Mouse (Mus musculus) forebrain, embryonic 11.5 days (tissue): Measurements from ENCODE around the gene Cst7. TPM values are rescaled to one million over a fixed set of nuclear protein-coding genes. Genes with fewer than 3 reads are reported as not detected.
A peak's percentile ranks its signal among the peaks of the same experiment; 100 is the strongest.
"Not testable (repeated sequence)": the region's sequence is repeated elsewhere in the genome, so short reads cannot be mapped to it uniquely, and the experiment has no call there.

Source experiments
- ATAC-seq: fragments of 200-750 bp; cut with Nextera tagmentation; replicated peaks from 2 replicates; pipeline ENCODE4 v1.8.0; 2017; ENCODE audit warnings: moderate TSS enrichment; ENCODE audit not compliant: low FRiP score
- DNase-seq: peaks from one replicate; pipeline ENCODE4 v3.0.0-alpha.2; 2017; ENCODE audit warnings: low spot score
- H3K27ac ChIP-seq: fragments of 300-500 bp; sonication (generic); 2 replicates; pipeline ENCODE4 v1.5.1; 2014; ENCODE audit warnings: low read depth, low read length
- H3K27me3 ChIP-seq: fragments of 300-500 bp; sonication (generic); 2 replicates; pipeline ENCODE4 v1.6.1; 2014; ENCODE audit warnings: mild to moderate bottlenecking, low read length, mixed read lengths; ENCODE audit not compliant: control insufficient read depth, insufficient read depth
- H3K36me3 ChIP-seq: fragments of 300-500 bp; sonication (generic); 2 replicates; pipeline ENCODE4 v1.6.1; 2014; ENCODE audit warnings: mild to moderate bottlenecking, low read length, moderate library complexity, mixed read lengths; ENCODE audit not compliant: control insufficient read depth, insufficient read depth
- H3K4me1 ChIP-seq: fragments of 300-500 bp; sonication (generic); replicated peaks from 2 replicates; pipeline ENCODE4 v1.6.1; 2014; ENCODE audit warnings: low read length, mixed read lengths; ENCODE audit not compliant: control insufficient read depth, insufficient read depth
- H3K4me2 ChIP-seq: fragments of 300-500 bp; sonication (generic); 2 replicates; pipeline ENCODE4 v1.6.1; 2014; ENCODE audit warnings: low read depth, mild to moderate bottlenecking, low read length, moderate library complexity, mixed read lengths; ENCODE audit not compliant: severe bottlenecking
- H3K4me3 ChIP-seq: fragments of 300-500 bp; sonication (generic); 2 replicates; pipeline ENCODE4 v1.5.1; 2014; ENCODE audit warnings: low read depth, low read length
- H3K9ac ChIP-seq: fragments of 300-500 bp; sonication (generic); 2 replicates; pipeline ENCODE4 v1.6.1; 2014; ENCODE audit warnings: low read length
- H3K9me3 ChIP-seq: fragments of 300-500 bp; sonication (generic); 2 replicates; pipeline ENCODE4 v1.6.1; 2016; ENCODE audit warnings: low read length, mixed read lengths; ENCODE audit not compliant: control insufficient read depth
- WGBS: fragments of 180-500 bp; shearing (Covaris S2); extraction: QIAGEN DNeasy Blood & Tissue Kit; methylation state at CpG from one replicate; pipeline ENCODE4 v1.1.7; 2014; 5-methylcytosine and 5-hydroxymethylcytosine counted together
- polyA plus RNA-seq: library from polyadenylated mRNA; unstranded; fragments of >200 nt; fragmentation: Nextera tagmentation; extraction: Ambion mirVana; gene quantifications from 2 replicates; pipeline ENCODE4 v1.2.1, GENCODE M21; 2014

The Cst7 gene
- polyA plus RNA-seq = 0.91 TPM in 1 of 2 replicates, not detected in the other

GRCm38 (mm10) chr2:150569847-150570590 is at the start of gene Cst7:
Gene Cst7 (plus strand): TSS chr2:150570415.
- no peak for ATAC-seq
- Histone ChIP-seq H3K27ac (no peak within 1 kb of the TSS), H3K27me3 (no peaks in the 10 kb centered on the region)

GRCm38 (mm10) chr2:150525703-150526207 is 44.5 kb upstream of the Cst7 start:
- Histone ChIP-seq H3K9me3 (no peaks in the 10 kb centered on the region), H3K36me3 (no peaks in the 10 kb centered on the region), H3K27me3 (peaks cover 7% of the 10 kb centered on the region), H3K4me2 (peak overlapping the region; percentile 71), H3K9ac (peak overlapping the region; percentile 37; the same call in 1 of the 2 replicates), H3K4me1 (0 out of 2 replicates have a peak, but pooled peaks cover 2% of the 10 kb centered on the region), H3K4me3 (peak overlapping the region; percentile 34), H3K27ac (no peak overlapping the region)
- DNase-seq (peak; percentile 67), ATAC-seq (peak; percentile 83)
- WGBS = 1% methylated on average over 42 of the region's 42 CpGs

More at GRCm38 (mm10) chr2:150569847-150570590, at the start of gene Cst7:
- H3K9ac ChIP-seq = no peak within 1 kb of the TSS
- no peak for DNase-seq
- no peaks in the 10 kb centered on the region for H3K4me1 ChIP-seq
- no peak within 1 kb of the TSS for H3K4me3 ChIP-seq
- H3K9me3 ChIP-seq = no peaks in the 10 kb centered on the region
- H3K36me3 ChIP-seq = no peaks in the 10 kb centered on the region
- H3K4me2 ChIP-seq = no peak within 1 kb of the TSS
- WGBS = 81% methylated on average over 11 of the region's 11 CpGs

- H3K27me3 ChIP-seq, H3K36me3 ChIP-seq, H3K9me3 ChIP-seq, H3K4me2 ChIP-seq, H3K9ac ChIP-seq, DNase-seq, H3K27ac ChIP-seq, H3K4me1 ChIP-seq, ATAC-seq, H3K4me3 ChIP-seq: not testable (repeated sequence)
- WGBS = 88% methylated on average over 10 of the region's 10 CpGs
Measured at GRCm38 (mm10) chr2:150549576-150549975, 20.6 kb upstream of the Cst7 start.

- H3K27ac ChIP-seq = no peak overlapping the region
- WGBS = 69% methylated on average over 3 of the region's 3 CpGs
- no peaks in the 10 kb centered on the region for H3K27me3 ChIP-seq
- no peak overlapping the region for H3K9ac ChIP-seq
- H3K4me3 ChIP-seq = no peak overlapping the region
- no peak overlapping the region for H3K4me2 ChIP-seq
- no peaks in the 10 kb centered on the region for H3K36me3 ChIP-seq
- ATAC-seq = peak; percentile 21; the same call in 1 of the 2 replicates
- no peaks in the 10 kb centered on the region for H3K9me3 ChIP-seq
- no peaks in the 10 kb centered on the region for H3K4me1 ChIP-seq
- no peak for DNase-seq
Measured at GRCm38 (mm10) chr2:150558568-150558967, 11.6 kb upstream of the Cst7 start.

- no peak overlapping the region for H3K4me3 ChIP-seq
- H3K9ac ChIP-seq = no peak overlapping the region
- ATAC-seq (no peak), DNase-seq (no peak)
- H3K4me1 ChIP-seq = no peaks in the 10 kb centered on the region
- no peaks in the 10 kb centered on the region for H3K9me3 ChIP-seq
- WGBS = 80% methylated on average over 2 of the region's 2 CpGs
- no peak overlapping the region for H3K4me2 ChIP-seq
- H3K27me3 ChIP-seq = no peaks in the 10 kb centered on the region
- no peaks in the 10 kb centered on the region for H3K36me3 ChIP-seq
- H3K27ac ChIP-seq = no peak overlapping the region
Measured at GRCm38 (mm10) chr2:150567051-150567450, 3.2 kb upstream of the Cst7 start.

GRCm38 (mm10) chr2:150570761-150571160 is 546 bp downstream of the Cst7 start:
- 82% methylated on average over 2 of the region's 2 CpGs for WGBS
- Histone ChIP-seq H3K9me3 (no peaks in the 10 kb centered on the region), H3K4me2 (no peak overlapping the region), H3K36me3 (no peaks in the 10 kb centered on the region), H3K27me3 (no peaks in the 10 kb centered on the region), H3K4me3 (no peak overlapping the region), H3K27ac (no peak overlapping the region), H3K9ac (no peak overlapping the region), H3K4me1 (no peaks in the 10 kb centered on the region)
- DNase-seq (no peak), ATAC-seq (no peak)

- 92% methylated on average over 3 of the region's 3 CpGs for WGBS
- Histone ChIP-seq H3K9me3 (no peaks in the 10 kb centered on the region), H3K9ac (no peak overlapping the region), H3K27ac (no peak overlapping the region), H3K27me3 (no peaks in the 10 kb centered on the region), H3K4me3 (no peak overlapping the region), H3K4me1 (no peaks in the 10 kb centered on the region), H3K4me2 (no peak overlapping the region), H3K36me3 (no peaks in the 10 kb centered on the region)
- no peak for ATAC-seq
- DNase-seq = no peak
Measured at GRCm38 (mm10) chr2:150572463-150572862, 2.2 kb downstream of the Cst7 start.

- Histone ChIP-seq H3K4me3 (no peak overlapping the region), H3K9ac (no peak overlapping the region), H3K9me3 (no peaks in the 10 kb centered on the region), H3K27ac (no peak overlapping the region), H3K4me2 (no peak overlapping the region), H3K36me3 (no peaks in the 10 kb centered on the region), H3K4me1 (no peaks in the 10 kb centered on the region), H3K27me3 (no peaks in the 10 kb centered on the region)
- 97% methylated on average over 1 of the region's 1 CpGs for WGBS
- ATAC-seq (no peak), DNase-seq (no peak)
Measured at GRCm38 (mm10) chr2:150576256-150576655, 6.0 kb downstream of the Cst7 start.

GRCm38 (mm10) chr2:150578603-150579002 is 8.4 kb downstream of the Cst7 start:
- H3K9ac ChIP-seq = no peak overlapping the region
- H3K4me1 ChIP-seq = no peaks in the 10 kb centered on the region
- WGBS = 80% methylated on average over 5 of the region's 5 CpGs
- no peak for ATAC-seq
- H3K27ac ChIP-seq = no peak overlapping the region
- H3K9me3 ChIP-seq = no peaks in the 10 kb centered on the region
- H3K4me2 ChIP-seq = no peak overlapping the region
- H3K27me3 ChIP-seq = no peaks in the 10 kb centered on the region
- DNase-seq = no peak
- no peaks in the 10 kb centered on the region for H3K36me3 ChIP-seq
- H3K4me3 ChIP-seq = no peak overlapping the region
